Mouse (Mus musculus) lung, postnatal 25 days (tissue): ENCODE measurements around the gene Leprot.
A peak's percentile ranks its signal among the peaks of the same experiment; 100 is the strongest.

Experiments
- DNase-seq: peaks from one replicate; pipeline ENCODE4 v3.0.0; 2022; ENCODE audit warnings: low spot score

Gene Leprot

GRCm38 (mm10) chr4:101664160-101664750 is 16.7 kb downstream of the Leprot start:
- DNase-seq = peak; percentile 37

- no peak for DNase-seq
These were observed 17.2 kb downstream of the Leprot start for GRCm38 (mm10) chr4:101664766-101665165.

- DNase-seq = no peak
These were observed 21.6 kb downstream of the Leprot start for GRCm38 (mm10) chr4:101669161-101669560.

GRCm38 (mm10) chr4:101669811-101670210 is 22.3 kb downstream of the Leprot start:
- DNase-seq = no peak

- no peak for DNase-seq
These were observed 27.3 kb downstream of the Leprot start for GRCm38 (mm10) chr4:101674790-101675189.

GRCm38 (mm10) chr4:101675726-101676125 is 28.2 kb downstream of the Leprot start:
- DNase-seq = peak; percentile 79

GRCm38 (mm10) chr4:101682620-101683019 is 35.1 kb downstream of the Leprot start:
- no peak for DNase-seq

GRCm38 (mm10) chr4:101683086-101683485 is 35.6 kb downstream of the Leprot start:
- DNase-seq = no peak

- DNase-seq = no peak
These were observed 37.3 kb downstream of the Leprot start for GRCm38 (mm10) chr4:101684821-101685220.

GRCm38 (mm10) chr4:101686227-101686810 is 38.8 kb downstream of the Leprot start:
- DNase-seq = no peak

- DNase-seq = no peak
These were observed 41.7 kb downstream of the Leprot start for GRCm38 (mm10) chr4:101689241-101689640.

GRCm38 (mm10) chr4:101689645-101690044 is 42.1 kb downstream of the Leprot start:
- DNase-seq = no peak

GRCm38 (mm10) chr4:101692892-101693291 is 45.4 kb downstream of the Leprot start:
- peak; percentile 65 for DNase-seq

GRCm38 (mm10) chr4:101694529-101694928 is 47.0 kb downstream of the Leprot start:
- DNase-seq = peak; percentile 87

GRCm38 (mm10) chr4:101697236-101697635 is 49.7 kb downstream of the Leprot start:
- no peak for DNase-seq

- DNase-seq = peak; percentile 57
These were observed 51.9 kb downstream of the Leprot start for GRCm38 (mm10) chr4:101699423-101699822.

- no peak for DNase-seq
These were observed 53.5 kb downstream of the Leprot start for GRCm38 (mm10) chr4:101700892-101701640.

GRCm38 (mm10) chr4:101705325-101705724 is 57.8 kb downstream of the Leprot start:
- DNase-seq = no peak

GRCm38 (mm10) chr4:101707234-101707633 is 59.7 kb downstream of the Leprot start:
- DNase-seq = no peak

GRCm38 (mm10) chr4:101707953-101708352 is 60.4 kb downstream of the Leprot start:
- no peak for DNase-seq
